Mouse (Mus musculus) CD4-positive, CD25-positive, alpha-beta regulatory T cell, adult 2 months (primary cell): ENCODE data around the gene Dlgap4.
A peak's percentile ranks its signal among the peaks of the same experiment; 100 is the strongest.
"Not testable (repeated sequence)": the region's sequence is repeated elsewhere in the genome, so short reads cannot be mapped to it uniquely, and the experiment has no call there.

Experiments
- DNase-seq: peaks from one replicate; pipeline ENCODE4 v3.0.0-alpha.2; 2012; ENCODE audit warnings: low read depth, low spot score

The Dlgap4 gene

GRCm38 (mm10) chr2:156775455-156776435 is 162.2 kb downstream of the Dlgap4 start:
- DNase-seq = no peak

- no peak for DNase-seq
These were observed 163.4 kb downstream of the Dlgap4 start for GRCm38 (mm10) chr2:156776907-156777306.

- no peak for DNase-seq
These were observed 164.0 kb downstream of the Dlgap4 start for GRCm38 (mm10) chr2:156777326-156778004.

GRCm38 (mm10) chr2:156778571-156778970 is 165.1 kb downstream of the Dlgap4 start:
- no peak for DNase-seq

- no peak for DNase-seq
These were observed 165.5 kb downstream of the Dlgap4 start for GRCm38 (mm10) chr2:156779036-156779435.

- no peak for DNase-seq
These were observed 166.0 kb downstream of the Dlgap4 start for GRCm38 (mm10) chr2:156779488-156779887.

- no peak for DNase-seq
These were observed 166.6 kb downstream of the Dlgap4 start for GRCm38 (mm10) chr2:156780129-156780528.

- DNase-seq = no peak
These were observed 167.2 kb downstream of the Dlgap4 start for GRCm38 (mm10) chr2:156780752-156781151.

GRCm38 (mm10) chr2:156781281-156781680 is 167.8 kb downstream of the Dlgap4 start:
- no peak for DNase-seq

GRCm38 (mm10) chr2:156781836-156782480 is 168.5 kb downstream of the Dlgap4 start:
- no peak for DNase-seq

- DNase-seq = no peak
These were observed 169.2 kb downstream of the Dlgap4 start for GRCm38 (mm10) chr2:156782481-156783348.

GRCm38 (mm10) chr2:156783349-156783728 is 169.8 kb downstream of the Dlgap4 start:
- no peak for DNase-seq

- DNase-seq = no peak
These were observed 170.6 kb downstream of the Dlgap4 start for GRCm38 (mm10) chr2:156784016-156784585.

GRCm38 (mm10) chr2:156784891-156785290 is 171.4 kb downstream of the Dlgap4 start:
- DNase-seq = no peak

GRCm38 (mm10) chr2:156786369-156786768 is 172.9 kb downstream of the Dlgap4 start:
- not testable (repeated sequence) for DNase-seq

GRCm38 (mm10) chr2:156787090-156787775 is 173.7 kb downstream of the Dlgap4 start:
- DNase-seq = no peak

- peak; percentile 61 for DNase-seq
These were observed 174.2 kb downstream of the Dlgap4 start for GRCm38 (mm10) chr2:156787776-156788105.

GRCm38 (mm10) chr2:156788836-156789235 is 175.3 kb downstream of the Dlgap4 start:
- no peak for DNase-seq

- DNase-seq = no peak
These were observed 185.0 kb downstream of the Dlgap4 start for GRCm38 (mm10) chr2:156798516-156798915.

GRCm38 (mm10) chr2:156801045-156801444 is 187.5 kb downstream of the Dlgap4 start:
- no peak for DNase-seq
